Mouse (Mus musculus) hindbrain, embryonic 10.5 days (tissue): ENCODE measurements at regions not wholly inside any gene's neighbourhood (a gene's known extent, or its start where the extent isn't known, plus 50 kb on each side); places are given as distances from the start of the nearest gene placed in this dataset.

Experiments
- DNase-seq: peaks from one replicate; pipeline ENCODE4 v3.0.0-alpha.2; 2017; ENCODE audit warnings: low spot score
- H3K27ac ChIP-seq: fragments of 300-500 bp; sonication (generic); 2 replicates; pipeline ENCODE4 v1.5.1; 2016; ENCODE audit warnings: mild to moderate bottlenecking, moderate library complexity
- H3K27me3 ChIP-seq: fragments of 300-500 bp; sonication (generic); 2 replicates; pipeline ENCODE4 v1.6.1; 2016; ENCODE audit warnings: mild to moderate bottlenecking; ENCODE audit not compliant: poor library complexity, insufficient read depth, severe bottlenecking
- H3K36me3 ChIP-seq: fragments of 300-500 bp; sonication (generic); 2 replicates; pipeline ENCODE4 v1.6.1; 2016; ENCODE audit warnings: mild to moderate bottlenecking, moderate library complexity
- H3K4me1 ChIP-seq: fragments of 300-500 bp; sonication (generic); replicated peaks from 2 replicates; pipeline ENCODE4 v1.6.1; 2016; ENCODE audit warnings: mild to moderate bottlenecking
- H3K4me3 ChIP-seq: fragments of 300-500 bp; sonication (generic); 2 replicates; pipeline ENCODE4 v1.5.1; 2016; ENCODE audit warnings: mild to moderate bottlenecking, moderate library complexity
- H3K9me3 ChIP-seq: fragments of 300-500 bp; sonication (generic); 2 replicates; pipeline ENCODE4 v1.6.1; 2016; ENCODE audit warnings: mild to moderate bottlenecking, moderate library complexity
- whole genome bisulfite sequencing: fragments of 180-500 bp; shearing (Covaris S2); methylation state at CpG from one replicate; pipeline ENCODE4 v1.1.7; 2016; 5-methylcytosine and 5-hydroxymethylcytosine counted together

GRCm38 (mm10) chr2:158909086-158909485 lies 114.5 kb downstream of the Dhx35 start:
- Histone ChIP-seq H3K4me3 (no peak overlapping the region), H3K4me1 (peaks cover 12% of the 10 kb centered on the region), H3K9me3 (no peaks in the 10 kb centered on the region), H3K27me3 (peaks cover 15% of the 10 kb centered on the region), H3K36me3 (no peaks in the 10 kb centered on the region), H3K27ac (no peak overlapping the region)
- WGBS: 42% methylated on average over 3 of the region's 3 CpGs
- no peak for DNase-seq

- 63% methylated on average over 8 of the region's 8 CpGs for WGBS
- Histone ChIP-seq H3K9me3 (no peaks in the 10 kb centered on the region), H3K27ac (no peak overlapping the region), H3K4me3 (no peak overlapping the region), H3K4me1 (peaks cover 7% of the 10 kb centered on the region), H3K27me3 (peaks cover 15% of the 10 kb centered on the region), H3K36me3 (no peaks in the 10 kb centered on the region)
- DNase-seq: no peak
Observed at GRCm38 (mm10) chr2:158910325-158910724, 115.7 kb downstream of the Dhx35 start.

GRCm38 (mm10) chr2:158911191-158911590 lies 116.6 kb downstream of the Dhx35 start:
- H3K4me1 ChIP-seq: peaks cover 7% of the 10 kb centered on the region
- no peak for DNase-seq
- H3K9me3 ChIP-seq: no peaks in the 10 kb centered on the region
- no peak overlapping the region for H3K27ac ChIP-seq
- peaks cover 15% of the 10 kb centered on the region for H3K27me3 ChIP-seq
- WGBS: 52% methylated on average over 7 of the region's 7 CpGs
- no peaks in the 10 kb centered on the region for H3K36me3 ChIP-seq
- H3K4me3 ChIP-seq: no peak overlapping the region

GRCm38 (mm10) chr2:158912631-158913258 lies 118.1 kb downstream of the Dhx35 start:
- no peaks in the 10 kb centered on the region for H3K9me3 ChIP-seq
- no peak overlapping the region for H3K4me3 ChIP-seq
- H3K27me3 ChIP-seq: peaks cover 15% of the 10 kb centered on the region
- peak; percentile 53 for DNase-seq
- no peaks in the 10 kb centered on the region for H3K36me3 ChIP-seq
- H3K27ac ChIP-seq: no peak overlapping the region
- H3K4me1 ChIP-seq: peaks cover 7% of the 10 kb centered on the region
- 43% methylated on average over 9 of the region's 9 CpGs for WGBS

- Histone ChIP-seq H3K36me3 (no peaks in the 10 kb centered on the region), H3K9me3 (no peaks in the 10 kb centered on the region), H3K4me3 (no peak overlapping the region), H3K27ac (no peak overlapping the region), H3K27me3 (no peaks in the 10 kb centered on the region), H3K4me1 (peaks cover 12% of the 10 kb centered on the region)
- WGBS: 71% methylated on average over 6 of the region's 6 CpGs
- DNase-seq: no peak
Observed at GRCm38 (mm10) chr2:158917398-158917797, 122.8 kb downstream of the Dhx35 start.

GRCm38 (mm10) chr2:158918312-158918711 lies 123.7 kb downstream of the Dhx35 start:
- H3K4me1 ChIP-seq: peaks cover 12% of the 10 kb centered on the region
- no peaks in the 10 kb centered on the region for H3K36me3 ChIP-seq
- 91% methylated on average over 5 of the region's 5 CpGs for WGBS
- H3K9me3 ChIP-seq: no peaks in the 10 kb centered on the region
- H3K27me3 ChIP-seq: no peaks in the 10 kb centered on the region
- no peak overlapping the region for H3K4me3 ChIP-seq
- no peak for DNase-seq
- H3K27ac ChIP-seq: no peak overlapping the region

GRCm38 (mm10) chr2:158921342-158922255 lies 127.0 kb downstream of the Dhx35 start:
- DNase-seq: no peak
- WGBS: 60% methylated on average over 12 of the region's 12 CpGs
- H3K27ac ChIP-seq: no peak overlapping the region

GRCm38 (mm10) chr2:158922766-158923165 lies 128.2 kb downstream of the Dhx35 start:
- WGBS: 56% methylated on average over 5 of the region's 5 CpGs
- no peaks in the 10 kb centered on the region for H3K36me3 ChIP-seq
- no peak overlapping the region for H3K27ac ChIP-seq
- DNase-seq: peak; percentile 33
- H3K4me3 ChIP-seq: no peak overlapping the region
- H3K4me1 ChIP-seq: peaks cover 12% of the 10 kb centered on the region
- no peaks in the 10 kb centered on the region for H3K9me3 ChIP-seq
- no peaks in the 10 kb centered on the region for H3K27me3 ChIP-seq

More at GRCm38 (mm10) chr2:158921342-158922255, 127.0 kb downstream of the Dhx35 start:
- Histone ChIP-seq H3K9me3 (no peaks in the 10 kb centered on the region), H3K4me3 (no peak overlapping the region), H3K27me3 (no peaks in the 10 kb centered on the region), H3K36me3 (no peaks in the 10 kb centered on the region), H3K4me1 (peaks cover 12% of the 10 kb centered on the region)

- Histone ChIP-seq H3K4me1 (peaks cover 14% of the 10 kb centered on the region), H3K4me3 (no peak overlapping the region), H3K9me3 (no peaks in the 10 kb centered on the region), H3K27ac (0 out of 2 replicates have a peak overlapping the region, but pooled peaks have one; percentile 23), H3K36me3 (no peaks in the 10 kb centered on the region), H3K27me3 (no peaks in the 10 kb centered on the region)
- WGBS: 62% methylated on average over 9 of the region's 9 CpGs
- DNase-seq: no peak
Observed at GRCm38 (mm10) chr2:158929507-158929906, 134.9 kb downstream of the Dhx35 start.

- Histone ChIP-seq H3K27ac (no peak overlapping the region), H3K4me3 (no peak overlapping the region), H3K9me3 (no peaks in the 10 kb centered on the region), H3K36me3 (no peaks in the 10 kb centered on the region), H3K4me1 (no peaks in the 10 kb centered on the region), H3K27me3 (no peaks in the 10 kb centered on the region)
- WGBS: 93% methylated on average over 2 of the region's 2 CpGs
- DNase-seq: no peak
Observed at GRCm38 (mm10) chr2:158937948-158938565, 143.4 kb downstream of the Dhx35 start.

- H3K4me3 ChIP-seq: no peak overlapping the region
- H3K27me3 ChIP-seq: no peaks in the 10 kb centered on the region
- no peaks in the 10 kb centered on the region for H3K36me3 ChIP-seq
- peak; percentile 5 for DNase-seq
- H3K27ac ChIP-seq: 0 out of 2 replicates have a peak overlapping the region, but pooled peaks have one; percentile 23
- 43% methylated on average over 6 of the region's 6 CpGs for WGBS
- H3K9me3 ChIP-seq: no peaks in the 10 kb centered on the region
- peaks cover 16% of the 10 kb centered on the region for H3K4me1 ChIP-seq
Observed at GRCm38 (mm10) chr2:158949418-158949817, 154.8 kb downstream of the Dhx35 start.

GRCm38 (mm10) chr2:158951061-158951460 lies 156.5 kb downstream of the Dhx35 start:
- Histone ChIP-seq H3K9me3 (no peaks in the 10 kb centered on the region), H3K4me3 (no peak overlapping the region), H3K27ac (no peak overlapping the region), H3K36me3 (no peaks in the 10 kb centered on the region), H3K27me3 (no peaks in the 10 kb centered on the region), H3K4me1 (peaks cover 10% of the 10 kb centered on the region; the same call in 1 of the 2 replicates)
- 35% methylated on average over 3 of the region's 3 CpGs for WGBS
- peak; percentile 27 for DNase-seq

GRCm38 (mm10) chr2:158956888-158957287 lies 162.3 kb downstream of the Dhx35 start:
- peaks cover 3% of the 10 kb centered on the region; the same call in 1 of the 2 replicates for H3K4me1 ChIP-seq
- no peaks in the 10 kb centered on the region for H3K27me3 ChIP-seq
- DNase-seq: peak; percentile 12
- 53% methylated on average over 11 of the region's 11 CpGs for WGBS
- peak overlapping the region; percentile 24; the same call in 1 of the 2 replicates for H3K27ac ChIP-seq
- H3K36me3 ChIP-seq: no peaks in the 10 kb centered on the region
- H3K9me3 ChIP-seq: no peaks in the 10 kb centered on the region
- no peak overlapping the region for H3K4me3 ChIP-seq
